Mouse (Mus musculus) midbrain, embryonic 13.5 days (tissue): ENCODE results near the gene Gm49673. TPM values are rescaled to one million over a fixed set of nuclear protein-coding genes. Genes with fewer than 3 reads are reported as not detected.
"Not testable (repeated sequence)": the region's sequence is repeated elsewhere in the genome, so short reads cannot be mapped to it uniquely, and the experiment has no call there.

ENCODE experiments used
- ATAC-seq: fragments of 200-750 bp; cut with Nextera tagmentation; 2 replicates; pipeline ENCODE4 v1.8.0; 2017; ENCODE audit warnings: mild to moderate bottlenecking, moderate TSS enrichment, moderate library complexity
- H3K27ac ChIP-seq: fragments of 300-500 bp; sonication (generic); 2 replicates; pipeline ENCODE4 v1.5.1; 2015; ENCODE audit warnings: inconsistent platforms, mild to moderate bottlenecking, moderate library complexity
- H3K27me3 ChIP-seq: fragments of 300-500 bp; sonication (generic); 2 replicates; pipeline ENCODE4 v1.6.1; 2015; ENCODE audit warnings: mild to moderate bottlenecking, inconsistent platforms
- H3K36me3 ChIP-seq: fragments of 300-500 bp; sonication (generic); 2 replicates; pipeline ENCODE4 v1.6.1; 2015; ENCODE audit warnings: mild to moderate bottlenecking, inconsistent platforms
- H3K4me1 ChIP-seq: fragments of 300-500 bp; sonication (generic); replicated peaks from 2 replicates; pipeline ENCODE4 v1.6.1; 2015; ENCODE audit warnings: inconsistent platforms
- H3K4me2 ChIP-seq: fragments of 300-500 bp; sonication (generic); replicated peaks from 2 replicates; pipeline ENCODE4 v1.6.1; 2015; ENCODE audit warnings: moderate library complexity, mild to moderate bottlenecking, inconsistent platforms
- H3K4me3 ChIP-seq: fragments of 300-500 bp; sonication (generic); replicated peaks from 2 replicates; pipeline ENCODE4 v1.5.1; 2015; ENCODE audit warnings: mild to moderate bottlenecking, inconsistent platforms
- H3K9ac ChIP-seq: fragments of 300-500 bp; sonication (generic); replicated peaks from 2 replicates; pipeline ENCODE4 v1.6.1; 2015; ENCODE audit warnings: mild to moderate bottlenecking, inconsistent platforms
- H3K9me3 ChIP-seq: fragments of 300-500 bp; sonication (generic); 2 replicates; pipeline ENCODE4 v1.6.1; 2016; ENCODE audit warnings: mild to moderate bottlenecking, inconsistent platforms
- WGBS: fragments of 180-500 bp; shearing (Covaris S2); methylation state at CpG from one replicate; pipeline ENCODE4 v1.1.7; 2015; 5-methylcytosine and 5-hydroxymethylcytosine counted together
- polyA plus RNA-seq: library from polyadenylated mRNA; unstranded; fragments of >200 nt; fragmentation: Nextera tagmentation; extraction: Ambion mirVana; gene quantifications from 2 replicates; pipeline ENCODE4 v1.2.1, GENCODE M21; 2015

The Gm49673 gene
- polyA plus RNA-seq, 1 experiment from 2014 or later, result 0.22 TPM

DNA sequence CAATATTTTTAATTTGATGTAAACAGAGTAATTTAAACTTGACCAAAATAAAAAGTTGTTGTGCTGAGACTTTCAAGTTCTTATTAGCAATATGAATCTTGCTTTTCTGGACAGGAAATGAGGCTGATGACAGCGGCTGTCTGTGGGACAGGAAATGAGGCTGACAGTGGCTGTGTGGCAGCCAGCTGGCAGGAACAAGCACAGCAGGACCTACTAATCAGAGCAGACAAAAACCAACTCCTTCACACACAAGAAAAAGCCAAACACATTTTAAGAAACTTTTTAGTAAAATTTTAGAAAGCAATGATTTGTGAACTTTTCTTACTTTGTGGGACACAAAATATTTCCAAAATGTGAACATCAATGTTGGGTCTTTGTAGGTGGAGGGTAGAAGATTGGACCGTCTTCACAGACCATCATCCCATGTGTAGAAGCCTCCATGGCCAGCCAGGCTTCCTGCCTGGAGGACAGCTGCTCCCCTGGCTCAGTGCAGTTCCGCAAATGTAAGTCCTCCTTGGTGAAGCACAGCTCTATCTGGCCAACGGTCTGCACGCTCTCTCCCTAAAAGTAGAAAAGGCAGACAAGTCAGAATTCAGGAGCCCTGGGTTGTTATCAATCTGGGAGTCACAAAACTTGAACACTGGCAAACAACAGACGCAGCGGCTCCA is 19.1 kb downstream of the Gm49673 start:
- H3K4me2 ChIP-seq, H3K4me1 ChIP-seq, H3K27me3 ChIP-seq, H3K36me3 ChIP-seq, H3K9ac ChIP-seq, H3K27ac ChIP-seq, H3K9me3 ChIP-seq, H3K4me3 ChIP-seq, ATAC-seq: not testable (repeated sequence)
- 75% methylated on average over 1 of the region's 7 CpGs for WGBS

DNA sequence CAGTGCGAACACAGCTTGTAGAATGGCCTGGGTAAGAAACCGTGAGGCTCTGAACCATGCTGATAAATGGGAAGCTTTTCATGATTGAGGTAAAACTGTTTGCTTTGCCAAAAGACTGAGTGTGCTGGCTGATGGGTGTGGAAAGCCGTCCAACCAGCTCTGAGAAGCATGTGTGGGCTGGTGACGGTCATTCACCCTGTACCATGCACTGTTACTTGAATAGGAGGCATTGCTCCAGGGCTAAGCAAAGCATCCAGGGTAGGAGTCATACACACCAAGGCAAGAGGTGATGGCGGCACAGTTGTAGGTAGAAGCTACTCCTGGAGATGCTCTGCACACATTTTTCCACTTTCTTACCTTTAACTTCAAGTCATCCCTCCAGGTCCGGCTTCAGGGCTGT is 23.0 kb downstream of the Gm49673 start:
- not testable (repeated sequence) for H3K36me3 ChIP-seq, H3K4me2 ChIP-seq, H3K9ac ChIP-seq, H3K27ac ChIP-seq, H3K4me1 ChIP-seq, H3K4me3 ChIP-seq, H3K9me3 ChIP-seq, H3K27me3 ChIP-seq, ATAC-seq
- 87% methylated on average over 2 of the region's 6 CpGs for WGBS

DNA sequence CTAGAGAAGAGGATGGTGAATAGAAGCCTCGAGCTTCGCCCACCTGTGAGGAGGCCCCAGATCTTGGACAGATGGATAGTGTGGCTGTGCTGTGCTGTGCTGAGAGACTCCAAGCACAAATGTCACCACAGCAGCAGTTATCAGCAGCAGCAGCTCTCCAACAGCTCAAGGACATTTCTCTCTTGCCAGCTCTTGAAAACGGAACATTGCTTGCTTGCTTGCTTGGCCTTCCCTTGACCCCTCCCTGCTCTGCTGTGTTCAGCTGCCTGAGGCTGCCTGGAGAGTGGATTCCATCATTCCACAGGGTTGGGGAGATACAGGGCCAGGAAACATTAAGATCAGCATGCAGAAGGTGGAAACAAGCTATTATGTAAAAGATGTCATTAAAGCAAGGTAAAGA is 24.6 kb downstream of the Gm49673 start:
- not testable (repeated sequence) for ATAC-seq, H3K27ac ChIP-seq, H3K27me3 ChIP-seq, H3K9ac ChIP-seq, H3K4me1 ChIP-seq, H3K9me3 ChIP-seq, H3K4me3 ChIP-seq, H3K36me3 ChIP-seq, H3K4me2 ChIP-seq
- no CpG with 5 or more reads among the region's 3 CpGs for WGBS

DNA sequence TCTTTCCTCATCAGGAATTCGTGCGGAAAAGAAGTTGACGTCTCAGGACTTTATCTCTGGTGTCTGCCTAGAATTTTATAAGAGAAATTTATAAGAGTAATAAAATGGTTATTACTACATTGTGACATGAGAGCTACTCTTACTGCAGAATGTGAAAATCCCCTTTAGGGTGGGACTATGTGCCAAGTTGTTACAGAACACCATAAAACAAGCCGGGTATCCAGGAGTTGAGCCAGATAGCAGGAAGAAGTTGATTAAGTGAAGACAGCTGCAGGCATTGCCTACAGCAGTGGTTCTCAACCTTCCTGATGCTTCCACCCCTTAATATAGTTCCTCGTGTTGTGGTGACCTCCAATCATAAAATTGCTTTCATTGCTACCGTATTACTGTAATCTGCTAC is 30.7 kb downstream of the Gm49673 start:
- H3K4me2 ChIP-seq, H3K36me3 ChIP-seq, ATAC-seq, H3K9ac ChIP-seq, H3K27me3 ChIP-seq, H3K4me3 ChIP-seq, H3K4me1 ChIP-seq, H3K9me3 ChIP-seq, H3K27ac ChIP-seq: not testable (repeated sequence)
- WGBS, result no CpG with 5 or more reads among the region's 6 CpGs

DNA sequence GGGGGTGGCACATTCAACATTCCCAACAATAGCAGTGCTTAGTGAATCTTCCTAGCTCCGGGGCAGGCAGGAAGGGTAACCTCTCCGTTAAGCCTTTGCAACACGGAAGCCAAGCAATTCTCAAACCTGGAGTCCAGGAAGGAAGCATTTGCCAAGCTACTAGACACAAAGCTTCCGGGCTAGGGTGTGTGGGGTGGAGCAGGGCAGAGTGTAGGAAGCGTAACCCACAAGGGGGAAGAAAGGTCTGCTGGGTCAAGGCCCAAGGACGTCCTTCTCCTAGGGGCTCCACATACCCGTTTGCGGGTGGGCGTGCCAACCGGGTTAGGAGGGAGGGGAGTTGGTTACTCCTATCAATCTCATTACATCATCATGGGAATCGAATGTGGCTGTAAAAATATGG is 31.2 kb downstream of the Gm49673 start:
- H3K4me3 ChIP-seq, H3K9ac ChIP-seq, H3K9me3 ChIP-seq, H3K27me3 ChIP-seq, H3K4me1 ChIP-seq, H3K4me2 ChIP-seq, ATAC-seq, H3K27ac ChIP-seq, H3K36me3 ChIP-seq: not testable (repeated sequence)
- WGBS, result 88% methylated on average over 5 of the region's 11 CpGs

DNA sequence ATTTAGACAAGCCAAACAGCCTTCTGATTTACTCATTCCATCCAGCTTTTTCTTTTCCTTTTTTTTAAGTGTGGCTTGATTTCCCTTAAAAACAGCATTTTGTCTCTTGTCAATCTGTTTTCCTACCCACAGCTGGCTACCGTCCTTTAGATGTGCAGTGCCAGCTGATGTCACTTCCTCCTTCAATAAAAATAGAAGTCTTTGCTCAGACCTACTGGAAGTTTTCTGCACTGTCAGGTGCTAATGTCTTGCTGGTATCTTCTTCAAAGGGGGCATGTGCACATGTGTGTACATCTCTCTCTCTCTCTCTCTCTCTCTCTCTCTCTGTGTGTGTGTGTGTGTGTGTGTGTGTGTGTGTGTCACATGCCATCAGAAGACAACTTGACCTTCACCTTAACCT is 35.4 kb downstream of the Gm49673 start:
- WGBS, result no CpG with 5 or more reads among the region's 1 CpGs
- H3K9me3 ChIP-seq, H3K27me3 ChIP-seq, H3K4me2 ChIP-seq, H3K27ac ChIP-seq, H3K4me1 ChIP-seq, H3K4me3 ChIP-seq, H3K36me3 ChIP-seq, H3K9ac ChIP-seq, ATAC-seq: not testable (repeated sequence)

DNA sequence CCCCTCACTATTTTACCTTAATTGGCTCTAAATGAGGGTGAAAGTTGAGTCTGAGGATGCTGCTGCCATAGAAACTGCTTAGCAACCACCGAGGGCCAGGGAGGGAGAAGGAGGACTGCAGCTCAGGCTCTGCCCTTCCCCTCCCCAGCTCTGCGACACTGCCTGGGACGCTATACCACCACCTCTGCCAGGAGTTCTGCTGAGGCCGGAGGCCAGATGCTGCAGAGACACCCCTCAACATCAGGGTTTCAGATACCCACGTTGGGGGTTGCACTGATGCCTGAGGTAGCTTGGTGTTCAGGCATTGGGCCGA is 46.3 kb downstream of the Gm49673 start:
- not testable (repeated sequence) for H3K27me3 ChIP-seq, H3K9ac ChIP-seq, H3K4me1 ChIP-seq, H3K9me3 ChIP-seq, H3K36me3 ChIP-seq, H3K4me3 ChIP-seq, H3K27ac ChIP-seq
- 0 out of 2 replicates have a peak overlapping the region, but pooled peaks have one; percentile 23 for H3K4me2 ChIP-seq
- WGBS, result 11% methylated on average over 3 of the region's 6 CpGs
- ATAC-seq, result peak; percentile 91

DNA sequence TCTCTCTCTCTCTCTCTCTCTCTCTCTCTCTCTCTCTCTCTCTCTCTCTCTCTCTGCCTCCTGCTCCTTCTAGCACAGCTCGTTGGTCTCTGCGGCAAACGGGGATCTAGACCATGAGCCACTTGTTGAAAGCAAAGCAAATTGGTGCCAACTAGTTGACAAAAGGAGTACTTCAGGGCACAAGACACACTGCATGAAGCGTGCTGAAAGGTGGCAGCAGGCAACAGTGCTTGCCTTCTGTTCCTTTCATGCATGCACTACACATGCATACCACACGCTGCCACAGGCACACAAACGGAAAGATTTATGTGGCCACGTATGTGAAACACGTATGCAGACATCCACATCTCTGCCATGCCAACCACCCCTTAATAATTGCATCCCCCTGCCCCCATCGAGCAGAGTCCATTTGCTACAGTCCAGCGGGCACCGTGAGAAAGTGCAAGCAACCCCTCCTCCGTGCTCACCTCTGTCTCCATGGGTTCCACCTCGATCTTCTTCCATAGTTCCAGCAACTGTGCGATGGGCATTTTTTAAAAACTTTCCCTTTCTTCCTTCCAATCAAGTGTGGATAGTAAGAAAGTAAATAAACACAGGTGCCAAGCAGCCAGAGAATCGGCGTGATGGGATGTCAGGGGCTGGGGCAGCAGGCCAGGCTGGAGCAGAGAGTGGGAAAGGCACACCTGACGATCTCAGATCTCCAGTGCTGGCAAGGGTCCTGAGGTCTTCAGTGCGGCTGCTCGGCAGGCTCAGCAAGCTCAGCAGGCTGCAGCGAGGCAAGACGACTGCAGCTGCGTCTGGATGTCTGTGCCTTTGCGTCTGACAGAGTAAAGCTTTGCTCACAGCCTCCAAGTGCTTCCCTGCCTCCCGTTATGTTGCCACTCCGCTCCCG is 46.9 kb downstream of the Gm49673 start:
- not testable (repeated sequence) for H3K27ac ChIP-seq, H3K9me3 ChIP-seq, H3K9ac ChIP-seq, H3K4me3 ChIP-seq, H3K27me3 ChIP-seq, H3K36me3 ChIP-seq, H3K4me1 ChIP-seq
- peak; percentile 89 for ATAC-seq
- 0 out of 2 replicates have a peak overlapping the region, but pooled peaks have one; percentile 23 for H3K4me2 ChIP-seq
- 16% methylated on average over 7 of the region's 26 CpGs for WGBS

DNA sequence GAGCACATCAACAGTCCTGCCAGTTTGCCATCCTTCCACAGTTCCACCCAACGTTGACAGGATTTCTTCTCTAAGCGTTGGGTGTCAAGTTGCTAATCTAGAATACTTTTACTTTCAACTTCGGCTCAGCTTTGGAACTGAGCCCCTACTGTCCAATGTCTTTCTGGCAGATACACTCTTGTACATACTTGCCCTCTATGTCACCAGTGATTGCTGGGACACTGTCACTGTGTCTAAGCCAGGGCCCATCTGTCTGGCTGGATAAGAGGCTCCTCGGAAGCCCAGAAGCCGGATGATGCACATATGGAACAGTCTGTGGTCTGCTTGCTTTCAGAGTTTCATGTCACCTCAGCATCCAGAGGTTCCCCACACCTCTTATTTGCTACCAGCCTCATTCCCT is 51.4 kb downstream of the Gm49673 start:
- H3K4me1 ChIP-seq, H3K27me3 ChIP-seq, H3K4me2 ChIP-seq, H3K9ac ChIP-seq, H3K4me3 ChIP-seq, ATAC-seq, H3K36me3 ChIP-seq, H3K9me3 ChIP-seq, H3K27ac ChIP-seq: not testable (repeated sequence)
- WGBS, result 84% methylated on average over 5 of the region's 5 CpGs

DNA sequence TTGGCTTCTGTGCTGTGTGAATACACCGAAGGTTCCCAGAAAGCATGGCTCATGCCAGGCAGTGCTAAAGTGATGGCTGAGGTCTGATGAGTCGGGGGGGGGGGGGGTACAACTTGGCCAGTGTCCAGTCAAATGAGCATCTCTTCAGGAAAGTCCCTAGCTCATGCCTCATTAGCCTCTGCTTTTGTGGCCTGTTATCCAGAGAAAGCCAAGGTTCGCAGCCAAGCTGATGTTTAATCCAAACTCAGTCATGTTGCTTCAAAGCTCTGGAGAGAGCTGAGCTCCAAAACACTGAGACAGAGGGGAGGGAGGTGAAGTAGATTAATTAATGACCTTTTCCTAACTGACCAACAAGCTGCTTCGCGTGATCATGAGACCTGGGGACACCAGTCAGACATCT is 51.9 kb downstream of the Gm49673 start:
- not testable (repeated sequence) for H3K27me3 ChIP-seq, ATAC-seq, H3K4me3 ChIP-seq, H3K4me2 ChIP-seq, H3K36me3 ChIP-seq, H3K9me3 ChIP-seq, H3K9ac ChIP-seq, H3K27ac ChIP-seq, H3K4me1 ChIP-seq
- 41% methylated on average over 3 of the region's 5 CpGs for WGBS

DNA sequence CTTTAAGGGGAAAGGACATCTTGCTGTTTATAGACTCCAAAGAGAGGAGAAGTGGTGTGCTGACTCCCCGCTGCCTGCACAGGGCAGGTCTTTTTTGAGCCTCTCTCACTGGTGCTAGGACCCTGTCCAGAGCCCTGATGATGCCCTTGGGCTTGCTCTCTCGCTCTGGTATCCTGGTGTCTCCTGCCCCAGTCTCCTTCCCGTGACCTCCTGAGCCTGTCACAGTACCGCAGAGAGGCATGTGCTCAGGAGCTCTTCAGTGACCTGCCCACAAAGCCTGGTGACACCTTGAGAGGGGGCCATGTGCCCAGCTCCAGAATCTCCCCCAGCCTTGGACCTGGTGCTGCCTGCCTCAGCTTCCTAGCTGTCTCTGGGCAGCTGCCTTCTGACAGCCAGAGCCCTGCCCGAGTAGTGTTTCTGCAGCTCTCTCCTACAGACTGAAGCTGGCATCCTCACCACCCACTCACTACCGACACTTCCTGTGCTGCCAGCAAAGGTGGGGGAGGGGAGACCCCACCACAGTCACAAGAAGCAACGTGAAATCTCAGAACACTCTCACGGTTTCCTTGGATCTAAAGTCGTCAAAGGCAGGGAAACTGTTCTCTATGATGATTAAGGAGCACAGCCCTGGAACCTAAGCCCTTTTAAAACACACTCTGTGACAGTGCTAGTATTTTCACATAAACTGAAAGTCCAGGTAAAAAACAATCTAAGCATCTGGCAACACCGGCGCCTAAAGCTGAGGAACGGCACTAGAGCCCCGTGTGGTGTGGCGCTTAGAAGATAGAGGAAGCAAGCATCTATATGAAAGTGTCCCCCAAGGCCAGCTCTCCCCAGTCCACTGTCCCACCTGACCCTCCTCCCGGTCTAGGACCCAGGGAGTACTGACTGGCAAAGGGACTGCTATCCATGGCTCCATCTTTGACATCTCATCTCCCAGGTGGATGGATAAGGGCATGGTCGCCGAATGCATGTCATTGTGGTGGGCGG is 54.8 kb downstream of the Gm49673 start:
- not testable (repeated sequence) for ATAC-seq, H3K36me3 ChIP-seq, H3K27me3 ChIP-seq, H3K4me3 ChIP-seq, H3K9ac ChIP-seq, H3K9me3 ChIP-seq, H3K4me1 ChIP-seq, H3K4me2 ChIP-seq, H3K27ac ChIP-seq
- WGBS, result 67% methylated on average over 4 of the region's 18 CpGs

DNA sequence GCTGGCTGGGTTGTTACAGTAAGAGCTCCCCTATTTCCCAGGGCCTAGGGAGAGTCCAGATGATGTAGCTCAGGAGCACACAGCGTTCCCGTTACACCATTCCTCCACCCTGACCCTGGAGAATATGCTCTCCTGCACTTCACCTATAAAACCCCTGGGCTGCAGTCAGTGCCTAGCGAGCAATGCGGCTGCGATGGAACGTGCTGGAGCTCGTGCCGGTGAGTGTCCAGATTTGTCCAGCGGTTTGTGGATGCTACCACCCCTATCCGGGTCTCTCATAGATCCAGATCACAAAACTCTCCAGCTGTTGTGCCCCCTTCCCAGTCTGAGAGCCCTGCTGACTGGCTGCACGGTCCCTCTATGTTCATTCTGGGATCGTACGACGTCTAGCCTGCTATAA is 56.3 kb downstream of the Gm49673 start:
- not testable (repeated sequence) for H3K27ac ChIP-seq, H3K4me3 ChIP-seq, ATAC-seq, H3K4me1 ChIP-seq, H3K4me2 ChIP-seq, H3K27me3 ChIP-seq, H3K9me3 ChIP-seq, H3K36me3 ChIP-seq, H3K9ac ChIP-seq
- 90% methylated on average over 14 of the region's 14 CpGs for WGBS
